Mouse (Mus musculus) limb, embryonic 11.5 days (tissue): ENCODE results near the gene Tacr1. TPM values are rescaled to one million over a fixed set of nuclear protein-coding genes. Genes with fewer than 3 reads are reported as not detected.
"Not testable (repeated sequence)": the region's sequence is repeated elsewhere in the genome, so short reads cannot be mapped to it uniquely, and the experiment has no call there.

Experiments used
- ATAC-seq: fragments of 200-750 bp; cut with Nextera tagmentation; 2 replicates; pipeline ENCODE4 v1.8.0; 2017; ENCODE audit warnings: low read depth; ENCODE audit not compliant: insufficient number of reproducible peaks, low FRiP score, low TSS enrichment
- DNase-seq: peaks from one replicate; pipeline ENCODE4 v3.0.0-alpha.2; 2015; ENCODE audit warnings: low spot score
- H3K27ac ChIP-seq: fragments of 300-500 bp; sonication (generic); replicated peaks from 2 replicates; pipeline ENCODE4 v1.5.1; 2014; ENCODE audit warnings: low read depth, mild to moderate bottlenecking, low read length
- H3K27me3 ChIP-seq: fragments of 300-500 bp; sonication (generic); 2 replicates; pipeline ENCODE4 v1.6.1; 2014; ENCODE audit warnings: mild to moderate bottlenecking, low read length, mixed read lengths; ENCODE audit not compliant: control insufficient read depth, insufficient read depth
- H3K36me3 ChIP-seq: fragments of 300-500 bp; sonication (generic); 2 replicates; pipeline ENCODE4 v1.6.1; 2014; ENCODE audit warnings: mild to moderate bottlenecking, low read length, moderate library complexity, mixed read lengths; ENCODE audit not compliant: control insufficient read depth, insufficient read depth
- H3K4me1 ChIP-seq: fragments of 300-500 bp; sonication (generic); 2 replicates; pipeline ENCODE4 v1.6.1; 2014; ENCODE audit warnings: low read length, mixed read lengths; ENCODE audit not compliant: control insufficient read depth, insufficient read depth
- H3K4me2 ChIP-seq: fragments of 300-500 bp; sonication (generic); 2 replicates; pipeline ENCODE4 v1.6.1; 2014; ENCODE audit warnings: low read depth, mild to moderate bottlenecking, moderate library complexity; ENCODE audit not compliant: severe bottlenecking
- H3K4me3 ChIP-seq: fragments of 300-500 bp; sonication (generic); 2 replicates; pipeline ENCODE4 v1.5.1; 2014; ENCODE audit warnings: low read depth, low read length
- H3K9ac ChIP-seq: fragments of 300-500 bp; sonication (generic); 2 replicates; pipeline ENCODE4 v1.6.1; 2014; ENCODE audit warnings: mild to moderate bottlenecking, low read length
- H3K9me3 ChIP-seq: fragments of 300-500 bp; sonication (generic); 2 replicates; pipeline ENCODE4 v1.6.1; 2016; ENCODE audit warnings: low read length; ENCODE audit not compliant: control insufficient read depth
- WGBS: fragments of 180-500 bp; shearing (Covaris S2); extraction: QIAGEN DNeasy Blood & Tissue Kit; methylation state at CpG from one replicate; pipeline ENCODE4 v1.1.7; 2014; 5-methylcytosine and 5-hydroxymethylcytosine counted together
- polyA plus RNA-seq: library from polyadenylated mRNA; unstranded; fragments of >200 nt; fragmentation: Nextera tagmentation; extraction: Ambion mirVana; gene quantifications from 2 replicates; pipeline ENCODE4 v1.2.1, GENCODE M21; 2014

Tacr1 gene
- polyA plus RNA-seq, 1 experiment from 2014 or later = 0.08 TPM

- Histone ChIP-seq H3K4me3 (no peak overlapping the region), H3K27me3 (no peaks in the 10 kb centered on the region), H3K9me3 (no peaks in the 10 kb centered on the region), H3K4me2 (no peak overlapping the region), H3K4me1 (no peaks in the 10 kb centered on the region), H3K9ac (no peak overlapping the region), H3K36me3 (no peaks in the 10 kb centered on the region), H3K27ac (no peak overlapping the region)
- ATAC-seq (no peak), DNase-seq (no peak)
- WGBS = 60% methylated on average over 4 of the region's 4 CpGs
These were observed 35.0 kb downstream of the Tacr1 start for GRCm38 (mm10) chr6:82437174-82437573.

GRCm38 (mm10) chr6:82452206-82453095, 50.3 kb downstream of the Tacr1 start:
- 50% methylated on average over 8 of the region's 8 CpGs for WGBS
- not testable (repeated sequence) for H3K36me3 ChIP-seq

GRCm38 (mm10) chr6:82455245-82455644, 53.1 kb downstream of the Tacr1 start:
- Histone ChIP-seq H3K27ac (no peak overlapping the region), H3K9ac (no peak overlapping the region), H3K4me1 (peaks cover 5% of the 10 kb centered on the region; the same call in 1 of the 2 replicates), H3K9me3 (no peaks in the 10 kb centered on the region), H3K36me3 (no peaks in the 10 kb centered on the region), H3K4me3 (no peak overlapping the region), H3K4me2 (no peak overlapping the region), H3K27me3 (peaks cover 2% of the 10 kb centered on the region; the same call in 1 of the 2 replicates)
- ATAC-seq (peak; percentile 87), DNase-seq (peak; percentile 69)
- 18% methylated on average over 3 of the region's 3 CpGs for WGBS

More at GRCm38 (mm10) chr6:82452206-82453095, 50.3 kb downstream of the Tacr1 start:
- H3K27me3 ChIP-seq, DNase-seq, H3K9me3 ChIP-seq, H3K4me3 ChIP-seq, ATAC-seq, H3K9ac ChIP-seq, H3K4me2 ChIP-seq, H3K4me1 ChIP-seq, H3K27ac ChIP-seq: not testable (repeated sequence)

- Histone ChIP-seq H3K4me2 (no peak overlapping the region), H3K27me3 (peaks cover 2% of the 10 kb centered on the region; the same call in 1 of the 2 replicates), H3K9me3 (no peaks in the 10 kb centered on the region), H3K4me3 (no peak overlapping the region), H3K9ac (no peak overlapping the region), H3K27ac (no peak overlapping the region), H3K36me3 (no peaks in the 10 kb centered on the region), H3K4me1 (peaks cover 5% of the 10 kb centered on the region; the same call in 1 of the 2 replicates)
- 54% methylated on average over 7 of the region's 7 CpGs for WGBS
- no peak for DNase-seq
- ATAC-seq = no peak
These were observed 55.1 kb downstream of the Tacr1 start for GRCm38 (mm10) chr6:82457163-82457763.

- 78% methylated on average over 15 of the region's 15 CpGs for WGBS
- DNase-seq = no peak
- no peak overlapping the region for H3K9ac ChIP-seq
- no peaks in the 10 kb centered on the region for H3K27me3 ChIP-seq
- H3K4me2 ChIP-seq = no peak overlapping the region
- H3K36me3 ChIP-seq = no peaks in the 10 kb centered on the region
- H3K4me1 ChIP-seq = peaks cover 5% of the 10 kb centered on the region; the same call in 1 of the 2 replicates
- H3K4me3 ChIP-seq = no peak overlapping the region
- H3K27ac ChIP-seq = no peak overlapping the region
- H3K9me3 ChIP-seq = no peaks in the 10 kb centered on the region
- ATAC-seq = no peak
These were observed 56.7 kb downstream of the Tacr1 start for GRCm38 (mm10) chr6:82458762-82459389.

GRCm38 (mm10) chr6:82463171-82463570, 61.0 kb downstream of the Tacr1 start:
- Histone ChIP-seq H3K4me3 (no peak overlapping the region), H3K27me3 (no peaks in the 10 kb centered on the region), H3K4me1 (no peaks in the 10 kb centered on the region), H3K9ac (no peak overlapping the region), H3K4me2 (no peak overlapping the region), H3K9me3 (no peaks in the 10 kb centered on the region), H3K36me3 (no peaks in the 10 kb centered on the region), H3K27ac (no peak overlapping the region)
- WGBS = 74% methylated on average over 4 of the region's 4 CpGs
- ATAC-seq (no peak), DNase-seq (no peak)

GRCm38 (mm10) chr6:82474477-82474876, 72.3 kb downstream of the Tacr1 start:
- DNase-seq (no peak), ATAC-seq (no peak)
- Histone ChIP-seq H3K9ac (no peak overlapping the region), H3K4me3 (no peak overlapping the region), H3K9me3 (no peaks in the 10 kb centered on the region), H3K36me3 (no peaks in the 10 kb centered on the region), H3K4me2 (no peak overlapping the region), H3K4me1 (no peaks in the 10 kb centered on the region), H3K27ac (no peak overlapping the region), H3K27me3 (no peaks in the 10 kb centered on the region)
- WGBS = 76% methylated on average over 6 of the region's 6 CpGs

- no peaks in the 10 kb centered on the region for H3K27me3 ChIP-seq
- DNase-seq (no peak), ATAC-seq (no peak)
- no peaks in the 10 kb centered on the region for H3K4me1 ChIP-seq
- H3K27ac ChIP-seq = no peak overlapping the region
- H3K9ac ChIP-seq = no peak overlapping the region
- no peak overlapping the region for H3K4me3 ChIP-seq
- no peaks in the 10 kb centered on the region for H3K9me3 ChIP-seq
- 87% methylated on average over 1 of the region's 1 CpGs for WGBS
- no peaks in the 10 kb centered on the region for H3K36me3 ChIP-seq
- H3K4me2 ChIP-seq = no peak overlapping the region
These were observed 81.7 kb downstream of the Tacr1 start for GRCm38 (mm10) chr6:82483842-82484241.
